Mouse (Mus musculus) limb, embryonic 15.5 days (tissue): ENCODE data around the gene Ptger2. TPM values are rescaled to one million over a fixed set of nuclear protein-coding genes. Genes with fewer than 3 reads are reported as not detected.

Experiments used
- ATAC-seq: fragments of 200-750 bp; cut with Nextera tagmentation; 2 replicates; pipeline ENCODE4 v1.8.0; 2017; ENCODE audit warnings: low read depth, moderate TSS enrichment; ENCODE audit not compliant: insufficient number of reproducible peaks, low FRiP score, low TSS enrichment
- H3K27ac ChIP-seq: fragments of 300-500 bp; sonication (generic); 2 replicates; pipeline ENCODE4 v1.5.1; 2015; ENCODE audit warnings: moderate library complexity, mild to moderate bottlenecking, inconsistent platforms
- H3K27me3 ChIP-seq: fragments of 300-500 bp; sonication (generic); 2 replicates; pipeline ENCODE4 v1.6.1; 2015; ENCODE audit warnings: inconsistent platforms
- H3K36me3 ChIP-seq: fragments of 300-500 bp; sonication (generic); 2 replicates; pipeline ENCODE4 v1.6.1; 2015; ENCODE audit warnings: inconsistent platforms
- H3K4me1 ChIP-seq: fragments of 300-500 bp; sonication (generic); 2 replicates; pipeline ENCODE4 v1.6.1; 2015; ENCODE audit warnings: inconsistent platforms
- H3K4me2 ChIP-seq: fragments of 300-500 bp; sonication (generic); 2 replicates; pipeline ENCODE4 v1.6.1; 2015; ENCODE audit warnings: mild to moderate bottlenecking, inconsistent platforms
- H3K4me3 ChIP-seq: fragments of 300-500 bp; sonication (generic); 2 replicates; pipeline ENCODE4 v1.5.1; 2015; ENCODE audit warnings: mild to moderate bottlenecking, inconsistent platforms
- H3K9ac ChIP-seq: fragments of 300-500 bp; sonication (generic); 2 replicates; pipeline ENCODE4 v1.6.1; 2015; ENCODE audit warnings: inconsistent platforms
- H3K9me3 ChIP-seq: fragments of 300-500 bp; sonication (generic); 2 replicates; pipeline ENCODE4 v1.6.1; 2016; ENCODE audit warnings: inconsistent platforms
- WGBS: fragments of 180-500 bp; shearing (Covaris S2); methylation state at CpG from one replicate; pipeline ENCODE4 v1.1.7; 2015; 5-methylcytosine and 5-hydroxymethylcytosine counted together
- polyA plus RNA-seq: library from polyadenylated mRNA; unstranded; fragments of >200 nt; fragmentation: Nextera tagmentation; extraction: Ambion mirVana; gene quantifications from 2 replicates; pipeline ENCODE4 v1.2.1, GENCODE M21; 2015

Ptger2 gene
- polyA plus RNA-seq, 1 experiment from 2014 or later = 0.68 TPM

- H3K36me3 ChIP-seq = no peaks in the 10 kb centered on the region
- H3K27ac ChIP-seq = no peak overlapping the region
- no peak overlapping the region for H3K9ac ChIP-seq
- H3K4me3 ChIP-seq = no peak overlapping the region
- no peak for ATAC-seq
- H3K27me3 ChIP-seq = no peaks in the 10 kb centered on the region
- no peaks in the 10 kb centered on the region for H3K4me1 ChIP-seq
- no peaks in the 10 kb centered on the region for H3K9me3 ChIP-seq
- H3K4me2 ChIP-seq = no peak overlapping the region
- 86% methylated on average over 4 of the region's 4 CpGs for WGBS
Observed at GRCm38 (mm10) chr14:45005698-45006283, 17.8 kb downstream of the Ptger2 start.

GRCm38 (mm10) chr14:45009242-45009641 is 21.2 kb downstream of the Ptger2 start:
- Histone ChIP-seq H3K4me2 (no peak overlapping the region), H3K4me3 (no peak overlapping the region), H3K9ac (no peak overlapping the region), H3K4me1 (no peaks in the 10 kb centered on the region), H3K27me3 (no peaks in the 10 kb centered on the region), H3K27ac (no peak overlapping the region), H3K9me3 (no peaks in the 10 kb centered on the region), H3K36me3 (no peaks in the 10 kb centered on the region)
- whole genome bisulfite sequencing = 78% methylated on average over 1 of the region's 1 CpGs
- no peak for ATAC-seq

GRCm38 (mm10) chr14:45011260-45011659 is 23.3 kb downstream of the Ptger2 start:
- H3K9ac ChIP-seq = no peak overlapping the region
- ATAC-seq = no peak
- no peaks in the 10 kb centered on the region for H3K36me3 ChIP-seq
- H3K9me3 ChIP-seq = no peaks in the 10 kb centered on the region
- H3K4me2 ChIP-seq = no peak overlapping the region
- H3K27me3 ChIP-seq = no peaks in the 10 kb centered on the region
- 85% methylated on average over 2 of the region's 2 CpGs for WGBS
- no peak overlapping the region for H3K4me3 ChIP-seq
- H3K27ac ChIP-seq = no peak overlapping the region
- H3K4me1 ChIP-seq = no peaks in the 10 kb centered on the region

- Histone ChIP-seq H3K27ac (no peak overlapping the region), H3K9me3 (no peaks in the 10 kb centered on the region), H3K4me2 (no peak overlapping the region), H3K27me3 (no peaks in the 10 kb centered on the region), H3K4me1 (no peaks in the 10 kb centered on the region), H3K4me3 (no peak overlapping the region), H3K9ac (no peak overlapping the region), H3K36me3 (no peaks in the 10 kb centered on the region)
- WGBS = 79% methylated on average over 6 of the region's 6 CpGs
- no peak for ATAC-seq
Observed at GRCm38 (mm10) chr14:45011671-45012070, 23.7 kb downstream of the Ptger2 start.

GRCm38 (mm10) chr14:45021551-45021950 is 33.6 kb downstream of the Ptger2 start:
- Histone ChIP-seq H3K9me3 (no peaks in the 10 kb centered on the region), H3K27ac (no peak overlapping the region), H3K4me2 (no peak overlapping the region), H3K27me3 (no peaks in the 10 kb centered on the region), H3K4me3 (no peak overlapping the region), H3K9ac (no peak overlapping the region), H3K4me1 (no peaks in the 10 kb centered on the region), H3K36me3 (no peaks in the 10 kb centered on the region)
- no peak for ATAC-seq
- WGBS = 85% methylated on average over 3 of the region's 3 CpGs

- H3K9me3 ChIP-seq = no peaks in the 10 kb centered on the region
- H3K27ac ChIP-seq = no peak overlapping the region
- no peaks in the 10 kb centered on the region for H3K27me3 ChIP-seq
Observed at GRCm38 (mm10) chr14:45034293-45034692, 46.3 kb downstream of the Ptger2 start.

GRCm38 (mm10) chr14:45036579-45036978 is 48.6 kb downstream of the Ptger2 start:
- Histone ChIP-seq H3K27me3 (no peaks in the 10 kb centered on the region), H3K9ac (no peak overlapping the region), H3K9me3 (no peaks in the 10 kb centered on the region), H3K4me3 (no peak overlapping the region), H3K4me1 (no peaks in the 10 kb centered on the region), H3K27ac (no peak overlapping the region), H3K4me2 (no peak overlapping the region), H3K36me3 (no peaks in the 10 kb centered on the region)
- WGBS = 79% methylated on average over 1 of the region's 1 CpGs
- no peak for ATAC-seq

More at GRCm38 (mm10) chr14:45034293-45034692, 46.3 kb downstream of the Ptger2 start:
- H3K4me3 ChIP-seq = no peak overlapping the region
- 80% methylated on average over 3 of the region's 3 CpGs for WGBS
- H3K4me1 ChIP-seq = no peaks in the 10 kb centered on the region
- no peaks in the 10 kb centered on the region for H3K36me3 ChIP-seq
- ATAC-seq = no peak
- no peak overlapping the region for H3K4me2 ChIP-seq
- H3K9ac ChIP-seq = no peak overlapping the region

GRCm38 (mm10) chr14:45038052-45038451 is 50.1 kb downstream of the Ptger2 start:
- no peaks in the 10 kb centered on the region for H3K27me3 ChIP-seq
- no peak overlapping the region for H3K27ac ChIP-seq
- no peaks in the 10 kb centered on the region for H3K36me3 ChIP-seq
- WGBS = 61% methylated on average over 7 of the region's 7 CpGs
- no peak overlapping the region for H3K9ac ChIP-seq
- no peaks in the 10 kb centered on the region for H3K4me1 ChIP-seq
- ATAC-seq = no peak
- no peak overlapping the region for H3K4me2 ChIP-seq
- H3K9me3 ChIP-seq = no peaks in the 10 kb centered on the region
- H3K4me3 ChIP-seq = no peak overlapping the region

- no peaks in the 10 kb centered on the region for H3K27me3 ChIP-seq
- no peak overlapping the region for H3K4me2 ChIP-seq
- no peaks in the 10 kb centered on the region for H3K9me3 ChIP-seq
- H3K36me3 ChIP-seq = no peaks in the 10 kb centered on the region
- no peak for ATAC-seq
- no peaks in the 10 kb centered on the region for H3K4me1 ChIP-seq
- H3K9ac ChIP-seq = no peak overlapping the region
- 83% methylated on average over 5 of the region's 5 CpGs for WGBS
- H3K4me3 ChIP-seq = no peak overlapping the region
- H3K27ac ChIP-seq = no peak overlapping the region
Observed at GRCm38 (mm10) chr14:45040851-45041475, 53.0 kb downstream of the Ptger2 start.

- Histone ChIP-seq H3K4me1 (peaks cover 4% of the 10 kb centered on the region; the same call in 1 of the 2 replicates), H3K36me3 (no peaks in the 10 kb centered on the region), H3K27ac (no peak overlapping the region), H3K27me3 (no peaks in the 10 kb centered on the region), H3K4me2 (no peak overlapping the region), H3K9ac (no peak overlapping the region), H3K4me3 (no peak overlapping the region), H3K9me3 (no peaks in the 10 kb centered on the region)
- no peak for ATAC-seq
- 70% methylated on average over 2 of the region's 2 CpGs for WGBS
Observed at GRCm38 (mm10) chr14:45048128-45048527, 60.1 kb downstream of the Ptger2 start.

GRCm38 (mm10) chr14:45049689-45050418 is 61.9 kb downstream of the Ptger2 start:
- no peaks in the 10 kb centered on the region for H3K36me3 ChIP-seq
- H3K27me3 ChIP-seq = no peaks in the 10 kb centered on the region
- peaks cover 4% of the 10 kb centered on the region; the same call in 1 of the 2 replicates for H3K4me1 ChIP-seq
- no peak overlapping the region for H3K4me2 ChIP-seq
- 0 out of 2 replicates have a peak, but pooled peaks have one; percentile 40 for ATAC-seq
- WGBS = 48% methylated on average over 7 of the region's 7 CpGs
- H3K9me3 ChIP-seq = no peaks in the 10 kb centered on the region
- H3K9ac ChIP-seq = no peak overlapping the region
- H3K4me3 ChIP-seq = no peak overlapping the region
- peak overlapping the region; percentile 50; the same call in 1 of the 2 replicates for H3K27ac ChIP-seq

- ATAC-seq = no peak
- H3K27me3 ChIP-seq = no peaks in the 10 kb centered on the region
- peaks cover 4% of the 10 kb centered on the region; the same call in 1 of the 2 replicates for H3K4me1 ChIP-seq
- H3K9me3 ChIP-seq = no peaks in the 10 kb centered on the region
- H3K4me3 ChIP-seq = no peak overlapping the region
- no peak overlapping the region for H3K9ac ChIP-seq
- 77% methylated on average over 1 of the region's 1 CpGs for WGBS
- no peaks in the 10 kb centered on the region for H3K36me3 ChIP-seq
- H3K27ac ChIP-seq = peak overlapping the region; percentile 50; the same call in 1 of the 2 replicates
- H3K4me2 ChIP-seq = no peak overlapping the region
Observed at GRCm38 (mm10) chr14:45050419-45050776, 62.4 kb downstream of the Ptger2 start.
